Mouse (Mus musculus): ENCODE results near the gene Nf1.

The Nf1 gene

GRCm38 (mm10) chr11:79527739-79528384, 188.4 kb downstream of the Nf1 start:
- DNase-seq (ENCODE audit: low spot score in 2 of 2) = no peak

GRCm38 (mm10) chr11:79528601-79529000, 189.1 kb downstream of the Nf1 start:
- DNase-seq (ENCODE audit: low spot score in 2 of 2) = no peak

- DNase-seq (ENCODE audit: low spot score in 2 of 2) = no peak
Observed at GRCm38 (mm10) chr11:79529226-79529625, 189.7 kb downstream of the Nf1 start.

- no peak for DNase-seq (ENCODE audit: low spot score in 2 of 2)
Observed at GRCm38 (mm10) chr11:79529736-79530135, 190.2 kb downstream of the Nf1 start.

GRCm38 (mm10) chr11:79530333-79530761, 190.9 kb downstream of the Nf1 start, which contains the start of the genes Evi2 and Evi2a:
TSS of gene Evi2 (minus strand) at chr11:79530589.
TSS of gene Evi2a (minus strand) at chr11:79530609.
- DNase-seq (ENCODE audit: low spot score in 2 of 2) = no peak

GRCm38 (mm10) chr11:79530774-79531173, 191.3 kb downstream of the Nf1 start:
- no peak for DNase-seq (ENCODE audit: low spot score in 2 of 2)

GRCm38 (mm10) chr11:79531485-79531884, 192.0 kb downstream of the Nf1 start:
- no peak for DNase-seq (ENCODE audit: low spot score in 2 of 2)

- no peak for DNase-seq (ENCODE audit: low spot score in 2 of 2)
Observed at GRCm38 (mm10) chr11:79533311-79533710, 193.8 kb downstream of the Nf1 start.

GRCm38 (mm10) chr11:79533950-79534690, 194.6 kb downstream of the Nf1 start:
- no peak for DNase-seq (ENCODE audit: low spot score in 2 of 2)

GRCm38 (mm10) chr11:79535554-79535953, 196.1 kb downstream of the Nf1 start:
- no peak for DNase-seq (ENCODE audit: low spot score in 2 of 2)

- no peak for DNase-seq (ENCODE audit: low spot score in 2 of 2)
Observed at GRCm38 (mm10) chr11:79536293-79536692, 196.8 kb downstream of the Nf1 start.

- no peak for DNase-seq (ENCODE audit: low spot score in 2 of 2)
Observed at GRCm38 (mm10) chr11:79552622-79553021, 213.1 kb downstream of the Nf1 start.

- DNase-seq (ENCODE audit: low spot score in 2 of 2) = no peak
Observed at GRCm38 (mm10) chr11:79560536-79560935, 221.0 kb downstream of the Nf1 start.

GRCm38 (mm10) chr11:79563493-79563892, 224.0 kb downstream of the Nf1 start:
- no peak for DNase-seq (ENCODE audit: low spot score in 2 of 2)

- no peak for DNase-seq (ENCODE audit: low spot score in 2 of 2)
Observed at GRCm38 (mm10) chr11:79566947-79567346, 227.5 kb downstream of the Nf1 start.

GRCm38 (mm10) chr11:79568197-79568911, 228.9 kb downstream of the Nf1 start:
- DNase-seq (ENCODE audit: low spot score in 2 of 2) = no peak

- no peak for DNase-seq (ENCODE audit: low spot score in 2 of 2)
Observed at GRCm38 (mm10) chr11:79570319-79570718, 230.8 kb downstream of the Nf1 start.

GRCm38 (mm10) chr11:79573836-79574235, 234.3 kb downstream of the Nf1 start:
- DNase-seq (ENCODE audit: low spot score in 2 of 2) = no peak

GRCm38 (mm10) chr11:79575383-79576073, 236.0 kb downstream of the Nf1 start:
- DNase-seq (ENCODE audit: low spot score in 2 of 2) = no peak

- peak; percentile 78 to 83 for DNase-seq (ENCODE audit: low spot score in 2 of 2)
Observed at GRCm38 (mm10) chr11:79577741-79578140, 238.2 kb downstream of the Nf1 start.

- DNase-seq (ENCODE audit: low spot score in 2 of 2) = no peak
Observed at GRCm38 (mm10) chr11:79580660-79581059, 241.2 kb downstream of the Nf1 start.

GRCm38 (mm10) chr11:79581257-79581656, 241.8 kb downstream of the Nf1 start:
- no peak for DNase-seq (ENCODE audit: low spot score in 2 of 2)
